Mouse (Mus musculus) lung, embryonic 16.5 days (tissue): ENCODE measurements around the gene Smpdl3a. TPM values are rescaled to one million over a fixed set of nuclear protein-coding genes. Genes with fewer than 3 reads are reported as not detected.

ENCODE experiments used
- ATAC-seq: fragments of 200-750 bp; cut with Nextera tagmentation; 2 replicates; pipeline ENCODE4 v1.8.0; 2017; ENCODE audit warnings: low read depth, mild to moderate bottlenecking, moderate library complexity
- H3K27ac ChIP-seq: fragments of 300-500 bp; sonication (generic); 2 replicates; pipeline ENCODE4 v1.5.1; 2014; ENCODE audit warnings: mild to moderate bottlenecking, control low read depth, low read length
- H3K27me3 ChIP-seq: fragments of 300-500 bp; sonication (generic); 2 replicates; pipeline ENCODE4 v1.6.1; 2014; ENCODE audit warnings: low read depth, low read length, mixed read lengths; ENCODE audit not compliant: control insufficient read depth, insufficient read depth
- H3K36me3 ChIP-seq: fragments of 300-500 bp; sonication (generic); 2 replicates; pipeline ENCODE4 v1.6.1; 2014; ENCODE audit warnings: low read length; ENCODE audit not compliant: control insufficient read depth, insufficient read depth
- H3K4me1 ChIP-seq: fragments of 300-500 bp; sonication (generic); replicated peaks from 2 replicates; pipeline ENCODE4 v1.6.1; 2014; ENCODE audit warnings: low read length, mixed read lengths; ENCODE audit not compliant: control insufficient read depth, insufficient read depth
- H3K4me2 ChIP-seq: fragments of 300-500 bp; sonication (generic); 2 replicates; pipeline ENCODE4 v1.6.1; 2014; ENCODE audit warnings: low read depth, low read length, control low read depth
- H3K4me3 ChIP-seq: fragments of 300-500 bp; sonication (generic); 2 replicates; pipeline ENCODE4 v1.5.1; 2014; ENCODE audit warnings: mild to moderate bottlenecking, low read length, control low read depth
- H3K9ac ChIP-seq: fragments of 300-500 bp; sonication (generic); 2 replicates; pipeline ENCODE4 v1.6.1; 2014; ENCODE audit warnings: low read length, control low read depth
- H3K9me3 ChIP-seq: fragments of 300-500 bp; sonication (generic); 2 replicates; pipeline ENCODE4 v1.6.1; 2016; ENCODE audit warnings: low read length; ENCODE audit not compliant: control insufficient read depth
- WGBS: fragments of 180-500 bp; shearing (Covaris S2); extraction: QIAGEN DNeasy Blood & Tissue Kit; methylation state at CpG from one replicate; pipeline ENCODE4 v1.1.7; 2014; 5-methylcytosine and 5-hydroxymethylcytosine counted together
- polyA plus RNA-seq: library from polyadenylated mRNA; unstranded; fragments of >200 nt; fragmentation: Nextera tagmentation; extraction: Ambion mirVana; gene quantifications from 2 replicates; pipeline ENCODE4 v1.2.1, GENCODE M21; 2015

Smpdl3a gene
- polyA plus RNA-seq, 1 experiment from 2014 or later: 29.3 TPM

DNA sequence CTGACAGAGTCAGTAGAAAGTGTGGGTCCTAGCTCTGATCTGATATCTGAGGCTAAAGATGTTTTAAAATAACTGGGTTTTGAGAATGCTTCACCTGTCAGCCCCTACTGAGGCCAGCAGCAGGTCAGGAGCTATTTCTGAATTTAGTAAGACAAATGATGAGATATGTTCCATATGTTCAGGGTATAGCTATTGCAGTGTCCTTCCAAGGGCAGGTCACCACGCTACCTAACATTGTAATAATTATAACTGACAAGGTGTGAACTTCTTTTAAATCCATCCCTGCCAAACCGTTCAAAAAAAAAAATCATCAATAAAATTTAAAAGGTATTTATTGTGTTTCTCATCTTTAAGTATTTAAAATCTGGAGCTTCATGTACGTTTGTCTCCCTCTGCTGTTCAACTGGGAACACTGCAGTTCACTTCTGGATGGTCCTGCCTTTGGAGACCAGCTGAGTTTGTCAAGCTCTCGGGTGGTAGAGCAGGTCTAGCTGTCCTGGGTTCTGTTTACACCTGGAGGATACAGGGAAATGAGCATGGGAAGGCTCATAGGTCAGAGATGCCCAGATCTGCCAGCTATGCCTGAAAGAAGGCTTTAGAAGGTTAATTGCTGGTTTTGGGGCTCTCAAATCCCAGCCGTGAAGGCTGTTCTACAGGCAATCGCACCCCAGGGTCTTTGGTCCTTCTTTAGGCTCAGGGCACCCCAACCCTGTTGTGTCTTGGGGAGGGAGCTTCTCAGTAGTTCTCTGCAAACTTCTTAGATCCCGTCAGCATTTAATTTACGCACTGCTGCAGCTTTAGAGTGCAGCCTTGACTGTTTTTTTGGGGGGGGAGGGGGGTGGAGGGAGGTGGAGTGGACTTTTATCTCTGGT lies 47.7 kb downstream of the Smpdl3a start:
- 34% methylated on average over 8 of the region's 8 CpGs for WGBS
- Histone ChIP-seq H3K4me3 (no peak overlapping the region), H3K4me1 (no peaks in the 10 kb centered on the region), H3K9me3 (no peaks in the 10 kb centered on the region), H3K4me2 (no peak overlapping the region), H3K9ac (no peak overlapping the region), H3K27me3 (no peaks in the 10 kb centered on the region), H3K36me3 (no peaks in the 10 kb centered on the region), H3K27ac (no peak overlapping the region)
- ATAC-seq: no peak

DNA sequence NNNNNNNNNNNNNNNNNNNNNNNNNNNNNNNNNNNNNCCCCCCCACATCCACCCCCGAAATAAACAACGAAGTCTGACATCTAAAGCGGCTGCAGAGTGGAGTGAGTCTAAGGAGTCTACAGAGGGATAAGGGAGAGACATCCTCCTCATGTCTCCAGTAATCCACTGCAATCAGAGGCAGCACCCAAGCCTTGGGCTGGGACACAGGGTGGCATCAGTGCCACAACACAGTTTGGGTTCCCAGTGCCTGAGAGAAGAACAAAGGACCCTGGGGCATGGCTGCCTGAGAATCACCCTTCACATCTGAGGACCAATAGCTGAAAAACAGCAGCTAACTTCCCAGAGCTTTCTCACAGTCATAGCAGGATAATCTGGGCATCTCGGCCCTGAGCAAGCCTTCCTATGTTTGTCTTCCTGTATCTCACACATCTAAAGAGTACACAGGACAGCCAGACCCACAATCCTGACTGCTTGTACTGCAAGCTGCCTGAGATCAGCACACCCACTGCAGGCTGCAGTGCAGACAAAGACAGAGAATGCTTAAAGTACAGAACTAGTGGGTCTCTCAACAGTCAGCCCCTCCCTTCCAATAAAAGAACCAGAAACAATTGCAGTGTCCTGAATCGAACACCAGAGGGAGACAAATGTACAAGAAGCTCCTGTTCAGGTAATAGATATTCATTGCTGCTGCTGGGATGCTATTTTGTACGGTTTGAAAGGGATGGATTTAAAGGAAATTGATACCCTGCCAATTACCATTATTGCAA lies 54.0 kb downstream of the Smpdl3a start:
- Histone ChIP-seq H3K9me3 (no peaks in the 10 kb centered on the region), H3K27ac (no peak overlapping the region), H3K4me3 (no peak overlapping the region), H3K4me2 (no peak overlapping the region), H3K4me1 (no peaks in the 10 kb centered on the region), H3K9ac (no peak overlapping the region), H3K36me3 (no peaks in the 10 kb centered on the region), H3K27me3 (no peaks in the 10 kb centered on the region)
- 41% methylated on average over 5 of the region's 6 CpGs for WGBS
- no peak for ATAC-seq

Other genes with a start within 250 kb of the Smpdl3a start
- 1.6 and 3.4 TPM in 2 replicates for gene Pkib, start 162.4 kb upstream of the Smpdl3a start, polyA plus RNA-seq
- gene Fabp7, start 9.5 kb upstream of the Smpdl3a start, polyA plus RNA-seq: 11.9 and 15.1 TPM in 2 replicates